16 mouse cellular contexts compared by ENCODE assay signal in the genomic region with DNA sequence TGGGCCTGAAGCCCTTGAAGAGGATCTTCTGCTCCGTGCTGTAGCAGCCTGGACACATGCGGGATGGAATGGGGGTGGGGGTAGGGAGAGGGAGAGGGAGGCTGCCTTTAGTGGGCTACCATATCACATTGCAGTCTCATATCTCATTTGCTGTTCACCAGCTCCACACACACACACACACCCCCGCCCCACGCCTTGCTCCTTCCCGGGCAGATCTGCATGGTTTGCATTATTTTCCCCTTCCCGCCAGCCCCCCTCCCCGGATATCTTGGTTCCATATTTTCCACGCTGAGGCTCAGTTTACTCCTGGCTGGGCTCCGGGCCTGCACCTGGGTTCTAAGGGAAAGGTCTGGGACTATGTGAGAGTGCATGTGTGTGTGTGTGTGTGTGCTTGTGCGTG.
DNase-seq lines count a peak whose midpoint lies in the region; ATAC-seq and TF ChIP-seq lines count a peak whose summit lies in the region.
"Had no signal": no experiment of that assay in that cellular context is flagged by ENCODE, and none has a peak within 500 bp of the region (broad histone marks: within the 10 kb centered on the region; RNA-seq: fewer than 3 reads in every experiment).

No protein-coding gene starts in this region.

- H3K27ac ChIP-seq in kidney, embryonic 16.5 days (ENCODE audit: low read length) = no peak overlapping the region
- no peak overlapping the region for H3K27ac ChIP-seq in stomach, embryonic 15.5 days
- H3K27ac ChIP-seq in stomach, postnatal 0 days (replicated peaks) = no peak overlapping the region
- H3K27ac ChIP-seq in limb, embryonic 10.5 days = peak overlapping the region; percentile 64
- H3K27ac ChIP-seq in layer of hippocampus, adult 2 months = no peak overlapping the region
- H3K27ac ChIP-seq: liver, embryonic 13.5 days had no signal

- TF ChIP-seq EP300 in stomach, postnatal 0 days (optimal IDR thresholded peaks at IDR 0.05) = no peak

- WGBS in kidney, embryonic 16.5 days = 57% methylated on average over 10 of the region's 10 CpGs
- 68% methylated on average over 10 of the region's 10 CpGs for WGBS in stomach, embryonic 15.5 days
- 55% methylated on average over 9 of the region's 10 CpGs for WGBS in stomach, postnatal 0 days
- WGBS in limb, embryonic 10.5 days = 56% methylated on average over 10 of the region's 10 CpGs

- no peaks in the 10 kb centered on the region for H3K9me3 ChIP-seq in kidney, embryonic 16.5 days (ENCODE audit: low read length)
- H3K9me3 ChIP-seq in stomach, embryonic 15.5 days = no peaks in the 10 kb centered on the region
- H3K9me3 ChIP-seq in stomach, postnatal 0 days (ENCODE audit: control insufficient read depth, low read length) = no peaks in the 10 kb centered on the region
- H3K9me3 ChIP-seq in limb, embryonic 10.5 days (replicated peaks) = no peaks in the 10 kb centered on the region
- H3K9me3 ChIP-seq: liver, embryonic 13.5 days; megakaryocyte, embryonic 14.5 days had no signal

- peak; percentile 40; the same call in 1 of the 2 replicates for ATAC-seq in kidney, embryonic 16.5 days (ENCODE audit: low FRiP score, low TSS enrichment)
- peak; percentile 61; the same call in 1 of the 2 replicates for ATAC-seq in stomach, embryonic 15.5 days (ENCODE audit: insufficient read depth, low FRiP score, low read depth)
- ATAC-seq in stomach, postnatal 0 days (ENCODE audit: low FRiP score, low TSS enrichment) = no peak
- ATAC-seq in erythroid progenitor cell, adult 5-6 weeks (replicated peaks; ENCODE audit: low FRiP score, poor library complexity, severe bottlenecking) = no peak

- H3K36me3 ChIP-seq in kidney, embryonic 16.5 days (ENCODE audit: insufficient read depth, low read length) = no peaks in the 10 kb centered on the region
- no peaks in the 10 kb centered on the region for H3K36me3 ChIP-seq in stomach, embryonic 15.5 days
- H3K36me3 ChIP-seq in stomach, postnatal 0 days (ENCODE audit: control insufficient read depth, insufficient read depth, low read length) = no peaks in the 10 kb centered on the region
- H3K36me3 ChIP-seq in limb, embryonic 10.5 days = no peaks in the 10 kb centered on the region
- H3K36me3 ChIP-seq: liver, embryonic 13.5 days had no signal

- TF ChIP-seq CTCF in stomach, postnatal 0 days (IDR thresholded peaks at IDR 0.05; ENCODE audit: low read depth) = no peak
- no peak for TF ChIP-seq CTCF in layer of hippocampus, adult 2 months (conservative IDR thresholded peaks at IDR 0.05)

- no peak overlapping the region for H3K4me3 ChIP-seq in kidney, embryonic 16.5 days (ENCODE audit: low read length)
- H3K4me3 ChIP-seq in stomach, embryonic 15.5 days (replicated peaks) = no peak overlapping the region
- H3K4me3 ChIP-seq in stomach, postnatal 0 days (ENCODE audit: low read depth, low read length) = no peak overlapping the region
- no peak overlapping the region for H3K4me3 ChIP-seq in limb, embryonic 10.5 days
- no peak overlapping the region for H3K4me3 ChIP-seq in layer of hippocampus, adult 2 months
- H3K4me3 ChIP-seq: liver, embryonic 13.5 days; megakaryocyte, embryonic 14.5 days had no signal

- no peak for DNase-seq in kidney, postnatal 4 days
- DNase-seq in stomach, postnatal 0 days (ENCODE audit: low spot score) = no peak
- DNase-seq in limb, embryonic 10.5 days (ENCODE audit: low spot score) = no peak
- no peak for DNase-seq in layer of hippocampus, adult 2 months (ENCODE audit: low spot score in 2 of 2)
- DNase-seq: adrenal gland, adult 8-10 months; cerebellum, adult 8-10 months; kidney, adult 18-20 months; layer of hippocampus, postnatal 36 days; liver, embryonic 13.5 days; lung, postnatal 10 days; right cerebral cortex, adult 18-20 months; thymus, postnatal 25 days had no signal

- no peak overlapping the region for H3K9ac ChIP-seq in kidney, embryonic 16.5 days (replicated peaks; ENCODE audit: low read length)
- no peak overlapping the region for H3K9ac ChIP-seq in stomach, embryonic 15.5 days
- H3K9ac ChIP-seq in stomach, postnatal 0 days (ENCODE audit: low read length) = no peak overlapping the region
- H3K9ac ChIP-seq: liver, embryonic 13.5 days had no signal

- H3K4me1 ChIP-seq in kidney, embryonic 16.5 days (ENCODE audit: insufficient read depth, low read length) = peaks cover 20% of the 10 kb centered on the region
- no peaks in the 10 kb centered on the region for H3K4me1 ChIP-seq in stomach, embryonic 15.5 days
- no peaks in the 10 kb centered on the region for H3K4me1 ChIP-seq in stomach, postnatal 0 days (replicated peaks; ENCODE audit: control insufficient read depth, insufficient read depth)
- peaks cover 41% of the 10 kb centered on the region for H3K4me1 ChIP-seq in limb, embryonic 10.5 days
- H3K4me1 ChIP-seq: liver, embryonic 13.5 days; megakaryocyte, embryonic 14.5 days had no signal

- no peak overlapping the region for H3K4me2 ChIP-seq in kidney, embryonic 16.5 days (replicated peaks; ENCODE audit: low read depth, low read length)
- H3K4me2 ChIP-seq in stomach, embryonic 15.5 days = no peak overlapping the region
- no peak overlapping the region for H3K4me2 ChIP-seq in stomach, postnatal 0 days (replicated peaks; ENCODE audit: low read depth)
- H3K4me2 ChIP-seq: liver, embryonic 13.5 days had no signal

- peaks cover 12% of the 10 kb centered on the region; the same call in 1 of the 2 replicates for H3K27me3 ChIP-seq in kidney, embryonic 16.5 days (ENCODE audit: insufficient read depth, low read length)
- no peaks in the 10 kb centered on the region; the same call in 1 of the 2 replicates for H3K27me3 ChIP-seq in stomach, embryonic 15.5 days (replicated peaks)
- H3K27me3 ChIP-seq in stomach, postnatal 0 days (ENCODE audit: control insufficient read depth, insufficient read depth, low read length) = no peaks in the 10 kb centered on the region
- H3K27me3 ChIP-seq in limb, embryonic 10.5 days (ENCODE audit: low read depth, poor library complexity, severe bottlenecking) = peaks cover 96% of the 10 kb centered on the region

Comparison
In these comparisons a context has a peak if more than half of its experiments do, and no peak if none do; other contexts are left out.
1. ATAC-seq: peak in kidney, embryonic 16.5 days (single experiment) and stomach, embryonic 15.5 days (single experiment); none in stomach, postnatal 0 days (single experiment) and erythroid progenitor cell, adult 5-6 weeks (single experiment).